Mouse (Mus musculus) lung, postnatal 0 days (tissue): Measurements from ENCODE around the gene Rbbp8nl. TPM values are rescaled to one million over a fixed set of nuclear protein-coding genes. Genes with fewer than 3 reads are reported as not detected.
"Not testable (repeated sequence)": the region's sequence is repeated elsewhere in the genome, so short reads cannot be mapped to it uniquely, and the experiment has no call there.

ENCODE experiments used
- ATAC-seq: fragments of 200-750 bp; cut with Nextera tagmentation; 2 replicates; pipeline ENCODE4 v1.8.0; 2017; ENCODE audit warnings: moderate library complexity
- DNase-seq: peaks from one replicate; pipeline ENCODE4 v3.0.0-alpha.2; 2016; ENCODE audit warnings: low spot score
- H3K27ac ChIP-seq: fragments of 300-500 bp; sonication (generic); 2 replicates; pipeline ENCODE4 v1.5.1; 2014; ENCODE audit warnings: antibody characterized with exemption, mild to moderate bottlenecking, low read length, mixed read lengths
- H3K27me3 ChIP-seq: fragments of 300-500 bp; sonication (generic); replicated peaks from 2 replicates; pipeline ENCODE4 v1.6.1; 2014; ENCODE audit warnings: low read length, mixed read lengths; ENCODE audit not compliant: insufficient read depth
- H3K36me3 ChIP-seq: fragments of 300-500 bp; sonication (generic); 2 replicates; pipeline ENCODE4 v1.6.1; 2014; ENCODE audit warnings: low read length, mixed read lengths; ENCODE audit not compliant: insufficient read depth
- H3K4me1 ChIP-seq: fragments of 300-500 bp; sonication (generic); 2 replicates; pipeline ENCODE4 v1.6.1; 2014; ENCODE audit warnings: antibody characterized with exemption, low read depth, low read length, mixed read lengths; ENCODE audit not compliant: insufficient read depth
- H3K4me2 ChIP-seq: fragments of 300-500 bp; sonication (generic); replicated peaks from 2 replicates; pipeline ENCODE4 v1.6.1; 2014; ENCODE audit warnings: low read depth, mild to moderate bottlenecking, low read length, moderate library complexity, mixed read lengths
- H3K4me3 ChIP-seq: fragments of 300-500 bp; sonication (generic); 2 replicates; pipeline ENCODE4 v1.5.1; 2014; ENCODE audit warnings: low read depth, low read length
- H3K9ac ChIP-seq: fragments of 300-500 bp; sonication (generic); replicated peaks from 2 replicates; pipeline ENCODE4 v1.6.1; 2014; ENCODE audit warnings: low read depth, mild to moderate bottlenecking
- H3K9me3 ChIP-seq: fragments of 300-500 bp; sonication (generic); 2 replicates; pipeline ENCODE4 v1.6.1; 2016; ENCODE audit warnings: low read length, mixed read lengths
- CTCF ChIP-seq: IDR thresholded peaks from 2 replicates; pipeline ENCODE4 v1.5.1; 2016; ENCODE audit warnings: antibody characterized with exemption, mild to moderate bottlenecking
- EP300 ChIP-seq: IDR thresholded peaks from 2 replicates; pipeline ENCODE4 v1.6.1; 2016; ENCODE audit warnings: antibody characterized with exemption, mild to moderate bottlenecking, control low read depth
- WGBS: fragments of 180-500 bp; shearing (Covaris S2); extraction: QIAGEN DNeasy Blood & Tissue Kit; methylation state at CpG from one replicate; pipeline ENCODE4 v1.1.7; 2014; 5-methylcytosine and 5-hydroxymethylcytosine counted together
- polyA plus RNA-seq: library from polyadenylated mRNA; unstranded; fragments of >200 nt; fragmentation: Nextera tagmentation; extraction: Ambion mirVana; gene quantifications from 2 replicates; pipeline ENCODE4 v1.2.1, GENCODE M21; 2015

The Rbbp8nl gene
- polyA plus RNA-seq, 1 experiment from 2014 or later, result 0.20 TPM

DNA sequence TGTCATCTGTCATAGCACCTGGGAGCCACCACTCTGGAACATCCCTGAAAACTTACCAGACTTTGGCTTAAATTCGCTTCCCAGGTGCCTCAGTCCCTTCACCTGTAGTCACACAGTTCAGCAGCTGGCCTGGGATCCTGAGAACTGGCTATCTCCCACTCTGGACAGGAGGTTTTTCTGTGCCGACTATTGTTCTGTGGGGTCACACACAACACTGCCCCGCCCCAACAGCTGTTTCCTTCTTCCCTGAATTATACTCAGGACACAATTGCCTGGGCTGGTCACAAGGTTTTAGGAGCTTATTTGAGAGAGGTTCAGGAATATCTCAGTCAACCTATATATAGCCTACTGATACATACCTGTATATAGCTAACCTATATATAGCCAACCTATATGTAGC lies 27.2 kb downstream of the Rbbp8nl start:
- no peak overlapping the region for H3K9ac ChIP-seq
- H3K9me3 ChIP-seq, result no peaks in the 10 kb centered on the region
- TF ChIP-seq CTCF (no peak), EP300 (peak; percentile 79)
- DNase-seq (peak; percentile 54), ATAC-seq (peak; percentile 75)
- H3K27me3 ChIP-seq, result no peaks in the 10 kb centered on the region
- WGBS, result 59% methylated on average over 3 of the region's 3 CpGs
- peak overlapping the region; percentile 62 for H3K27ac ChIP-seq
- H3K36me3 ChIP-seq, result peaks cover 23% of the 10 kb centered on the region
- no peak overlapping the region for H3K4me3 ChIP-seq
- no peak overlapping the region for H3K4me2 ChIP-seq
- H3K4me1 ChIP-seq, result peaks cover 4% of the 10 kb centered on the region; the same call in 1 of the 2 replicates

DNA sequence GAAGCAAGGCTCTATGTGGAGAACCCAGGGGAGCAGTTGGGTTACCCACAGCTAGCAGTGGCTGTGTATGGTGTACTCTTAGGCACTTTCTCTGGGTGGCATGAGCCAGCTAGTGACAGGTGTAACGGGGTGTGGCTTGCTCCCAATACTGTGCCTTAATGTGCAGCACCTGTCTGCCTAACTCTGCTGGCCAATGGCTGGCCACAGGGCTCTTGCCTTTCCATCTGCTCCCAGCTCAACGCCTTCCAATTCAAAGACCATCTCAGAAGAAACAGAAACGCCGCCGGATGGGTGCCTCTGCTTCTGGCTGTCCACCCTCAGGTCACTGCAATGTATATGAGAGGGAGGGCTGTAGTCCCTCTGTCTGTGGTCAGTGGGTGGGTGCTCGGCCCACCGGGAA lies 27.8 kb downstream of the Rbbp8nl start:
- ATAC-seq, result no peak
- Histone ChIP-seq H3K36me3 (peaks cover 23% of the 10 kb centered on the region), H3K4me1 (peaks cover 4% of the 10 kb centered on the region; the same call in 1 of the 2 replicates), H3K27ac (peak overlapping the region; percentile 47; the same call in 1 of the 2 replicates), H3K9ac (no peak overlapping the region), H3K27me3 (no peaks in the 10 kb centered on the region), H3K9me3 (no peaks in the 10 kb centered on the region), H3K4me3 (no peak overlapping the region), H3K4me2 (no peak overlapping the region)
- no peak for TF ChIP-seq CTCF
- no peak for TF ChIP-seq EP300
- DNase-seq, result no peak
- WGBS, result 77% methylated on average over 7 of the region's 7 CpGs

DNA sequence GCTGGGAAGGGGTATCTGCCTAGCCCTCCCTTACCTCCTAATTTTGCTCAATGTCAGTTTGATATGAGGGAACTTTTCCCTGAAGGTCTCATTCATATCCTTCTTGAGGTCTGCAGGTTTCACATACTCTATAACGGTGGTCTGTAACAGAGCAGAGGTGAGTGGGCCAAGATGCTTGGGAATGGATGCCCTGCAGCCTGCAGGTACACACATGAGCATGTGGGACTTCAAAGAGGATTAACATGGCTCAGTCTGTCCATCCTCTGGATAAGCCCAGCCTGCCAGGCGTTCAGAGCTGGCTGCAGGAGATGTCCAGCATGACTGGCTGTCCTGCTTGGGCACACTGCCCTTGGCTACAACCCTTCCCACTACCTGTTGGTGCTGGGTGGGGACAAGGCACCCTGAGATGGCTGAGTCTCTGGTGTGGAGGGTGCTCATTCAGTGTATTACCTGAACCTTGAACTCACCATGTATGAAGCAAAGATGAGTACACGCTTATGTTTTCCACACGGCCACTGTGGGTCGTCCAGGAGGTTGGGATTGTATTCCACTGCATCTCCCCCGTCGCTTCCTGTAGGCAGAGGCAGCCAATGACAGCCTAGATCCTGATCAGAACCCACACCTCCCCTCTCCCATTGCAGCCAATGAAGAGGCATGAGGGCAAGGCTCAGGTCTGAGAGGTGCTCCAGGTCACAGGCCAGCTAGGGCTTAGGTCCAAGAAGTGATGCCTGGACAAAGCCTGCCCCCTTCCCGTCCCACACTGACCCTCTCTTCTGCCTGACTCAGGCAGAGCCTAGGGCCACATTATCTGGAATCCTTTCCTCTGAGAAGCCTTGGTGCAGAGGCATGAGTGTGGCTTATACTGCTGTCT lies 28.8 kb downstream of the Rbbp8nl start:
- H3K4me1 ChIP-seq, result peaks cover 8% of the 10 kb centered on the region; the same call in 1 of the 2 replicates

DNA sequence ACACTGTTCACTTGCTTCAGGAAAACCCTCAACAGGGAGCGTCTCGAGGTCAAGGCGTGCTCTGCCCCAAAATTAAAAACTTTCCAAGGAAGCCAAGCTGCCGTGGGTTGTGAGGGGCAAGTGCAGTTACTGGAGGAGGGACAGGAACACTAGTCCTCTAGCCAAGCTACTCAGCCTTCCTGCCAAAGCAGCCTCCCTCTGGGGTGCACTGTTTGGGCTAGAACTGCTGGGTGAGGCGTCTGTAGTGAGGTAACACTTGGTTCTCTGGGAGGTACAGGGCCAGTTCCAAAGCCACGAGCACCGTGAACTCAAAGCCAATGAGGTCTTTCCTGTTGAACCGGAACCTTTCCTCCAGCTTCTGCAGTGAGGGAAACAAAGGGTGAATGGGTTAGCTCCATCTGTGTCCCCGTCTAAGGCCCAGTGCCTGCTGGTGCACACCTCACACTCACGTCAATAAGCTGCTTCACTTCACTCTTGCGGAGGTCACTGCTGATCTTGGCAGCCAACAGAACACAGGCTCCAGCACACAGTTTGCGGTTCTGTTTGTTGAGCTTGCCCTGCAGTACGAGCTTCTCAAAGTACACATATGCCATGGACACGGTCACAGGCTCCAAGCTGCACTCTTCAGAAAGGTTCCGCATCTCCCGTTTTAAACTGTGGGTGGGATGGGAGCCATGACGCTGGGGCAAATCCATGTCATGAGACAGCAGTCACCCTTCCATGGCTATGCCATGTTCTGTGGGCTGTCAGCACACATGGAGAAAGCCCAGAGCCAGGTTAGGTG lies 29.7 kb downstream of the Rbbp8nl start:
- 61% methylated on average over 17 of the region's 17 CpGs for WGBS
- not testable (repeated sequence) for H3K4me1 ChIP-seq, H3K27ac ChIP-seq, H3K9ac ChIP-seq, ATAC-seq, H3K27me3 ChIP-seq, H3K9me3 ChIP-seq, H3K4me3 ChIP-seq, DNase-seq, H3K4me2 ChIP-seq
- peaks cover 23% of the 10 kb centered on the region for H3K36me3 ChIP-seq

More for the DNA sequence above, 28.8 kb downstream of the Rbbp8nl start:
- Histone ChIP-seq H3K9me3 (no peaks in the 10 kb centered on the region), H3K9ac (no peak overlapping the region), H3K27ac (no peak overlapping the region), H3K4me3 (no peak overlapping the region), H3K4me2 (no peak overlapping the region), H3K36me3 (peaks cover 23% of the 10 kb centered on the region), H3K27me3 (no peaks in the 10 kb centered on the region)
- 51% methylated on average over 8 of the region's 8 CpGs for WGBS
- no peak for TF ChIP-seq CTCF
- no peak for TF ChIP-seq EP300
- DNase-seq (no peak), ATAC-seq (no peak)

DNA sequence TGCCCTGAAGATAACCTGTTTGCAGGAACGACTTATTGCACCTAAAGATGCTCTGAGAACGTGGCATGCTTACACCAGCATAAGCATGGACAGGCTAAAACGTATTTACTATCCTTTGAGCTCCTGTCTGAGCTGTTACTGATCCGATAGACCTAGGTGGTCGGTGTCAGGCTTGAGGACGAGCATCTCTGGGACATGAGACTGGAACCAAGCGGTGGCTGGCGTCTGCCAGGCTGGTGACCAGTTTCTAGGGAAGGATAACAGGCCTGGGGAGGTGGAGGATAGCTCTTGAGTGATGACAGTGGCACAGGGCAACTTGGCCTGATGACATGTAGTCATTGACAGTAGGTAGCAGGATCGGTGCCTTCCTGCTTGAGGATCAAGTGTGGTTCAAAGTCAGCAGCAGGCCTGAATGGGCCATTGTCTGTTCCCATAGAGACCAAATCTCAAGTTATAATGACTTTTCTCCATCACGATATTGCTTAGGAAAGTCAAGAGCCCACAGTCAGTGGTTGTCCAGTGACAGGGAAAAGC lies 30.7 kb downstream of the Rbbp8nl start:
- ATAC-seq, H3K4me3 ChIP-seq, DNase-seq, H3K27ac ChIP-seq, H3K4me1 ChIP-seq, H3K27me3 ChIP-seq, H3K9ac ChIP-seq, H3K9me3 ChIP-seq, H3K4me2 ChIP-seq: not testable (repeated sequence)
- WGBS, result 67% methylated on average over 10 of the region's 10 CpGs
- H3K36me3 ChIP-seq, result peaks cover 22% of the 10 kb centered on the region
